Mouse (Mus musculus): ENCODE results near the gene Igf2bp3. TPM values are rescaled to one million over a fixed set of nuclear protein-coding genes. Genes with fewer than 3 reads are reported as not detected.

The Igf2bp3 gene
- polyA plus RNA-seq, 1 experiment from 2014 or later: 145 TPM

GRCm38 (mm10) chr6:49141125-49141524, 73.6 kb downstream of the Igf2bp3 start:
- Histone ChIP-seq H3K4me1 (ENCODE audit: control insufficient read depth, insufficient read depth, low read length) (0 out of 2 replicates have a peak, but pooled peaks cover 2% of the 10 kb centered on the region), H3K4me3 (ENCODE audit: low read depth, low read length) (no peak overlapping the region), H3K27me3 (ENCODE audit: control insufficient read depth, insufficient read depth, low read length) (no peaks in the 10 kb centered on the region), H3K4me2 (no peak overlapping the region), H3K27ac (ENCODE audit: low read depth, low read length) (no peak overlapping the region), H3K9ac (ENCODE audit: low read length) (no peak overlapping the region), H3K9me3 (ENCODE audit: control insufficient read depth, low read length) (no peaks in the 10 kb centered on the region), H3K36me3 (ENCODE audit: control insufficient read depth, insufficient read depth, low read length) (no peaks in the 10 kb centered on the region)
- WGBS: 80% methylated on average over 5 of the region's 5 CpGs
- DNase-seq (ENCODE audit: low spot score, missing footprints): no peak
- ATAC-seq (ENCODE audit: low FRiP score): 0 out of 2 replicates have a peak, but pooled peaks have one; percentile 22

GRCm38 (mm10) chr6:49138159-49139051, 76.4 kb downstream of the Igf2bp3 start:
- no peak overlapping the region for H3K27ac ChIP-seq (ENCODE audit: low read depth, low read length)
- no peaks in the 10 kb centered on the region for H3K36me3 ChIP-seq (ENCODE audit: control insufficient read depth, insufficient read depth, low read length)
- peaks cover 2% of the 10 kb centered on the region; the same call in 1 of the 2 replicates for H3K4me1 ChIP-seq (ENCODE audit: control insufficient read depth, insufficient read depth, low read length)
- no peak for DNase-seq (ENCODE audit: low spot score, missing footprints)
- ATAC-seq (ENCODE audit: low FRiP score): no peak
- no peak overlapping the region for H3K4me3 ChIP-seq (ENCODE audit: low read depth, low read length)
- 89% methylated on average over 17 of the region's 17 CpGs for WGBS
- no peak overlapping the region for H3K4me2 ChIP-seq
- H3K27me3 ChIP-seq (ENCODE audit: control insufficient read depth, insufficient read depth, low read length): no peaks in the 10 kb centered on the region
- H3K9me3 ChIP-seq (ENCODE audit: control insufficient read depth, low read length): no peaks in the 10 kb centered on the region
- H3K9ac ChIP-seq (ENCODE audit: low read length): no peak overlapping the region

GRCm38 (mm10) chr6:49136739-49137138, 78.0 kb downstream of the Igf2bp3 start:
- DNase-seq (ENCODE audit: low spot score, missing footprints) (no peak), ATAC-seq (ENCODE audit: low FRiP score) (no peak)
- Histone ChIP-seq H3K4me1 (ENCODE audit: control insufficient read depth, insufficient read depth, low read length) (peaks cover 12% of the 10 kb centered on the region), H3K9ac (ENCODE audit: low read length) (no peak overlapping the region), H3K36me3 (ENCODE audit: control insufficient read depth, insufficient read depth, low read length) (no peaks in the 10 kb centered on the region), H3K9me3 (ENCODE audit: control insufficient read depth, low read length) (no peaks in the 10 kb centered on the region), H3K4me3 (ENCODE audit: low read depth, low read length) (no peak overlapping the region), H3K27me3 (ENCODE audit: control insufficient read depth, insufficient read depth, low read length) (no peaks in the 10 kb centered on the region), H3K27ac (ENCODE audit: low read depth, low read length) (no peak overlapping the region), H3K4me2 (no peak overlapping the region)
- WGBS: 66% methylated on average over 5 of the region's 5 CpGs

- Histone ChIP-seq H3K9ac (ENCODE audit: low read length) (no peak overlapping the region), H3K4me2 (no peak overlapping the region), H3K27ac (ENCODE audit: low read depth, low read length) (no peak overlapping the region), H3K27me3 (ENCODE audit: control insufficient read depth, insufficient read depth, low read length) (no peaks in the 10 kb centered on the region), H3K36me3 (ENCODE audit: control insufficient read depth, insufficient read depth, low read length) (no peaks in the 10 kb centered on the region), H3K4me3 (ENCODE audit: low read depth, low read length) (no peak overlapping the region), H3K9me3 (ENCODE audit: control insufficient read depth, low read length) (no peaks in the 10 kb centered on the region), H3K4me1 (ENCODE audit: control insufficient read depth, insufficient read depth, low read length) (peaks cover 10% of the 10 kb centered on the region)
- peak; percentile 86 for DNase-seq (ENCODE audit: low spot score, missing footprints)
- ATAC-seq (ENCODE audit: low FRiP score): peak; percentile 84
- WGBS: 27% methylated on average over 6 of the region's 6 CpGs
Measured at GRCm38 (mm10) chr6:49132352-49133090, 82.2 kb downstream of the Igf2bp3 start.

GRCm38 (mm10) chr6:49131855-49132254, 82.9 kb downstream of the Igf2bp3 start:
- H3K9me3 ChIP-seq (ENCODE audit: control insufficient read depth, low read length): no peaks in the 10 kb centered on the region
- no peak overlapping the region for H3K4me2 ChIP-seq
- DNase-seq (ENCODE audit: low spot score, missing footprints) (peak; percentile 87), ATAC-seq (ENCODE audit: low FRiP score) (no peak; the same call in 1 of the 2 replicates)
- H3K27ac ChIP-seq (ENCODE audit: low read depth, low read length): no peak overlapping the region
- H3K4me1 ChIP-seq (ENCODE audit: control insufficient read depth, insufficient read depth, low read length): peaks cover 10% of the 10 kb centered on the region
- no peak overlapping the region for H3K9ac ChIP-seq (ENCODE audit: low read length)
- no peaks in the 10 kb centered on the region for H3K36me3 ChIP-seq (ENCODE audit: control insufficient read depth, insufficient read depth, low read length)
- WGBS: 47% methylated on average over 9 of the region's 9 CpGs
- no peak overlapping the region for H3K4me3 ChIP-seq (ENCODE audit: low read depth, low read length)
- H3K27me3 ChIP-seq (ENCODE audit: control insufficient read depth, insufficient read depth, low read length): no peaks in the 10 kb centered on the region

GRCm38 (mm10) chr6:49130328-49130727, 84.4 kb downstream of the Igf2bp3 start:
- peaks cover 10% of the 10 kb centered on the region for H3K4me1 ChIP-seq (ENCODE audit: control insufficient read depth, insufficient read depth, low read length)
- H3K9ac ChIP-seq (ENCODE audit: low read length): no peak overlapping the region
- ATAC-seq (ENCODE audit: low FRiP score): no peak
- no peak for DNase-seq (ENCODE audit: low spot score, missing footprints)
- H3K4me2 ChIP-seq: no peak overlapping the region
- no peak overlapping the region for H3K4me3 ChIP-seq (ENCODE audit: low read depth, low read length)
- no peaks in the 10 kb centered on the region for H3K9me3 ChIP-seq (ENCODE audit: control insufficient read depth, low read length)
- H3K36me3 ChIP-seq (ENCODE audit: control insufficient read depth, insufficient read depth, low read length): no peaks in the 10 kb centered on the region
- no peaks in the 10 kb centered on the region for H3K27me3 ChIP-seq (ENCODE audit: control insufficient read depth, insufficient read depth, low read length)
- no peak overlapping the region for H3K27ac ChIP-seq (ENCODE audit: low read depth, low read length)

GRCm38 (mm10) chr6:49120370-49120769, 94.4 kb downstream of the Igf2bp3 start:
- no peaks in the 10 kb centered on the region for H3K27me3 ChIP-seq (ENCODE audit: control insufficient read depth, insufficient read depth, low read length)
- ATAC-seq (ENCODE audit: low FRiP score) (no peak), DNase-seq (ENCODE audit: low spot score, missing footprints) (no peak)
- H3K4me1 ChIP-seq (ENCODE audit: control insufficient read depth, insufficient read depth, low read length): no peaks in the 10 kb centered on the region
- no peak overlapping the region for H3K27ac ChIP-seq (ENCODE audit: low read depth, low read length)
- no peak overlapping the region for H3K9ac ChIP-seq (ENCODE audit: low read length)
- no peak overlapping the region for H3K4me3 ChIP-seq (ENCODE audit: low read depth, low read length)
- no peak overlapping the region for H3K4me2 ChIP-seq
- WGBS: 90% methylated on average over 3 of the region's 3 CpGs
- H3K9me3 ChIP-seq (ENCODE audit: control insufficient read depth, low read length): no peaks in the 10 kb centered on the region
- H3K36me3 ChIP-seq (ENCODE audit: control insufficient read depth, insufficient read depth, low read length): peaks cover 4% of the 10 kb centered on the region; the same call in 1 of the 2 replicates

- no peaks in the 10 kb centered on the region for H3K27me3 ChIP-seq (ENCODE audit: control insufficient read depth, insufficient read depth, low read length)
- H3K4me1 ChIP-seq (ENCODE audit: control insufficient read depth, insufficient read depth, low read length): no peaks in the 10 kb centered on the region
- no peak overlapping the region for H3K4me2 ChIP-seq
- DNase-seq (ENCODE audit: low spot score, missing footprints) (no peak), ATAC-seq (ENCODE audit: low FRiP score) (no peak)
- no peaks in the 10 kb centered on the region for H3K9me3 ChIP-seq (ENCODE audit: control insufficient read depth, low read length)
- 81% methylated on average over 1 of the region's 1 CpGs for WGBS
- H3K9ac ChIP-seq (ENCODE audit: low read length): no peak overlapping the region
- H3K27ac ChIP-seq (ENCODE audit: low read depth, low read length): no peak overlapping the region
- peaks cover 4% of the 10 kb centered on the region; the same call in 1 of the 2 replicates for H3K36me3 ChIP-seq (ENCODE audit: control insufficient read depth, insufficient read depth, low read length)
- no peak overlapping the region for H3K4me3 ChIP-seq (ENCODE audit: low read depth, low read length)
Measured at GRCm38 (mm10) chr6:49119462-49120135, 95.2 kb downstream of the Igf2bp3 start.

Measured in midbrain, embryonic 11.5 days (tissue).